Mouse (Mus musculus) forelimb bud, embryonic 11.5 days (tissue): ENCODE measurements around the gene H2-M10.6.

Experiments used
- DNase-seq: peaks from one replicate; pipeline ENCODE4 v3.0.0-alpha.2; 2012; ENCODE audit warnings: low read depth, low spot score

H2-M10.6 gene

DNA sequence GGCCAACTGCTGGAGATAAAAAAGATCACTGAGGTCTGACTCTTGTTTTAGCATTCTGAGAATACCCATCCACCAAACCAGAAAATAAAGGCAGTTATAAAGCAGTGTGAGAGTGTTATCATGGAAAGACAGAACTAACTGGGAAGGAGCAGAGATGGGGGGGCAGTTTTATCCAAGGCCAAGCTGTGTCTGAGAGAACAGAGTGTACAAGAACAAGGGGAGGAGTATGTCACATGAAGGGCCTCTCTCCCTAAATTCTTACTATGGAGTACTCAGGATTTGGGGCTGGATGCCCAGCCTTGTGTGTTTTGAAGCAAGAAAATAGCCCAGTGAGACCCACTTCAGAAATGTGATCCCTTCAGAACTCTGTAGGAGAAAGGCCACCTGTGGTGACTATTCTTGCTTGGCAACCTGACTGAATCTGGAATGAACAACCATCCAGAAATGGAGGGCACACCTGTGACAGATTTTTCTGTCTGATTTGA, 29.0 kb downstream of the H2-M10.6 start:
- no peak for DNase-seq

- no peak for DNase-seq
These were observed 31.7 kb downstream of the H2-M10.6 start for GRCm38 (mm10) chr17:36843696-36844095.

- DNase-seq: no peak
These were observed 32.3 kb downstream of the H2-M10.6 start for GRCm38 (mm10) chr17:36844286-36844719.

DNA sequence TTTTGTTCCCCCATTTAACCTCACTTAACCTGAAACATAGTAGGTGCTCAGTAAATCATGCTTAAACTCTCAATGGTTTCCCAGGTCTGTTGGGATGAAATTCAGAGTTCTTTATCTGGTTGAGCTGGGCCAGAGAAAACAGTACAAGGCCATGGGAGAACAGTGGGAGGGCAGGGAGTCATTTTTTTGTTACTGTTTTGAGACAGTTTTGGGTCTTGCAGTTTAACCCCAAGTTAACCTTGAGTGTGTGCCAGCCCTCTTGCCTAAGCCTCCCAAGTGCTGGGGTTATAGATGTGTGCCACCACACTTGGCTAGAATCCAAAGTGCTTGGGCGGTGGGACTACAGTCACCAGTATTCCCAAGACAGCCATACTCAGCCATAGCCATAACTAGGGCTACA, 32.8 kb downstream of the H2-M10.6 start:
- no peak for DNase-seq

DNA sequence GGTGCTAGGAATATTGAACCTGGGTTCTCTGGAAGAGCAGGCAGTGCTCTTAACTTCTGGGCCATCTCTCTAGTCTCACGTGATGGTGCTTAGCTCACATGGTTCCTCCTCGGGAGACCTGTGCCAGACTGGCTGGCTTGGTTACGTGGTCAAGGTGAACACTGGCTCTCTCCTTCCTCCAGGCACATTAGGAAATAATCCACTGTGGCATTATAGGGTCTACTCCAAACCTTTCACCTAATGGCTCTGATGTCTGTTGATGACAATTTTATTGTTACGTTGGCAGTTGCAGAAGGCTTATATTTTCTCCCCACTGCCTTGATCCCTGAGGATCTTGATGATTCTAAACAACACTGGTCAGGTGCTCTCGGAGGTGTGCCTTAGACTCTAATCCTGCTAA, 36.9 kb downstream of the H2-M10.6 start:
- DNase-seq: no peak

GRCm38 (mm10) chr17:36849992-36850391, 38.0 kb downstream of the H2-M10.6 start:
- no peak for DNase-seq

DNA sequence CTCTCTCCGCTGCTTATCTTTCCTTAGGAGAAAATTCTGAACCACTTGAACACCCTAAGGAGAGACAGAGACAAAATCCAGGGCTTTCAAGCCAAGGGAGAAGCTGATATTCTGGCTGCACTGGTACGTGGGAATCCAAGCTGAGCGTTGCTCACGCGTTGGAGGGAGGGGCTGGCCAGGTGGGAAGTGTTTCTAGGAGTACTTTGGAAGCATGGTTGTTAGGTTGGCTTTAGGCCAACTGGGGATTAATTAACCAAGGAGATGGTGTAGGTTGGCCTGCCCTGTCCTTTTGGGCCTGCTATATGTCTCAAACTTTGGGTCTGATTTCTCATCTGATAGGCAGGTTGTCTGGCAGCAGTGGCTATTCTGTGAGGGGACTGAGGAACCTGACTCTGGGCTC, 39.2 kb downstream of the H2-M10.6 start:
- no peak for DNase-seq

GRCm38 (mm10) chr17:36851627-36852026, 39.7 kb downstream of the H2-M10.6 start:
- no peak for DNase-seq

DNA sequence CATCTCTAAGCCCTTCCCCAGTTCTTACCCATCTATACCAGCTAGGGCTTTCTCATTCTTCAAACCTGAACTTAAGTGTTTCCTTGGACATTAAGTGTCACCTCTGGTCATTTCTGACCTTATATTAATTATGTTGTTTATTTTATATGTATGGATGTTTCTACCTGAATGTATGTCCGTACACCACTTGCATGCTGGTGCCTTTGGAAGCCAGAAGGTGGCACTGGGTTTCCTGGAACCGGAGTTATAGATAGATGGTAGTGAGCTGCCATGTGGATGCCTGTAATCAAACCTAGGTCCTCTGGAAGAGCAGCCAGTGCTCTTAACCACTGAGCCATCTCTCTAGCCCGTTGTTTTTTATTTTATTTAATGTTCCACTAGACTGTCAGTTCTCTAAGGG, 43.5 kb downstream of the H2-M10.6 start:
- DNase-seq: no peak

DNA sequence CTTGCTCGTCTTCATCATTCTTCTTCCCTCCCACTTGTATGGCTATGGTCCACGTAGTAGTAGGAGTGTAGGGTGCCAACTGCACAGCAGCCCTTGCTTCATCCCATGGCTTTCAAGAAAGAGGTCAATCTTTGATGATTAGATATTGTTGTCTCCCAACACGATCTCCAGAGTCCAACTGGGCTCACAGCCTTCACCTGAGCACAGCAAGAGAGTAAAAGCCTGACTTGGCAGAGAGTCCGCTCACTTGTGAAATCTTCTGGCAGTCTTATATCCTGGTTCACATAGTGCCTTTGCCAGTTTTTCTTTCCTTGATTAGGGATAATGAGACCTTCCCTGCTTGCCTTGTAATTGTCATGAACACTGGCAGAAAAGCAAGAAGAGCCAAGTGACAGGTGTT, 44.3 kb downstream of the H2-M10.6 start:
- no peak for DNase-seq

GRCm38 (mm10) chr17:36858181-36858580, 46.2 kb downstream of the H2-M10.6 start:
- no peak for DNase-seq

- no peak for DNase-seq
These were observed 49.7 kb downstream of the H2-M10.6 start for GRCm38 (mm10) chr17:36861680-36862079.
